Mouse (Mus musculus) ES-E14 (cell line): Measurements from ENCODE around the gene Traf3ip1. TPM values are rescaled to one million over a fixed set of nuclear protein-coding genes. Genes with fewer than 3 reads are reported as not detected.
"Not testable (repeated sequence)": the region's sequence is repeated elsewhere in the genome, so short reads cannot be mapped to it uniquely, and the experiment has no call there.

Source experiments
- DNase-seq: peaks from one replicate; pipeline ENCODE4 v3.0.0-alpha.2; 2013; ENCODE audit warnings: low read depth, low spot score
- H3K27ac ChIP-seq: 2 replicates; pipeline ENCODE4 v1.5.1; 2012; ENCODE audit warnings: low read depth, mild to moderate bottlenecking, low read length, moderate library complexity, mixed read lengths; ENCODE audit not compliant: poor library complexity, insufficient read depth, severe bottlenecking
- H3K36me3 ChIP-seq: 2 replicates; pipeline ENCODE4 v1.6.1; 2012; ENCODE audit warnings: mild to moderate bottlenecking, low read length, moderate library complexity, mixed read lengths; ENCODE audit not compliant: control insufficient read depth, poor library complexity, insufficient read depth, severe bottlenecking
- H3K4me1 ChIP-seq, 2 experiments: fragments of 150-350 bp in 1 of 2; sonication (generic) in 1 of 2; 2 replicates each; pipeline ENCODE4 v1.6.1; 2012; ENCODE audit warnings: low read length in 2 of 2, mild to moderate bottlenecking in 1 of 2, mixed read lengths in 1 of 2; ENCODE audit not compliant: control insufficient read depth in 2 of 2, insufficient read depth in 2 of 2, poor library complexity in 1 of 2
- H3K4me3 ChIP-seq, 2 experiments: fragments of 150-350 bp in 1 of 2; sonication (generic) in 1 of 2; 2 replicates each; pipeline ENCODE4 v1.5.1; 2012; ENCODE audit warnings: low read length in 2 of 2, low read depth in 1 of 2, mild to moderate bottlenecking in 1 of 2, mixed read lengths in 1 of 2; ENCODE audit not compliant: insufficient read depth in 1 of 2, poor library complexity in 1 of 2, severe bottlenecking in 1 of 2
- H3K9ac ChIP-seq: 2 replicates; pipeline ENCODE4 v1.6.1; 2012; ENCODE audit warnings: low read depth, mild to moderate bottlenecking, low read length, mixed read lengths; ENCODE audit not compliant: poor library complexity, insufficient read depth, severe bottlenecking
- H3K9me3 ChIP-seq: fragments of 150-350 bp; sonication (generic); 2 replicates; pipeline ENCODE4 v1.6.1; 2012; ENCODE audit warnings: low read depth, mild to moderate bottlenecking, low read length; ENCODE audit not compliant: control insufficient read depth, insufficient read depth
- CHD2 ChIP-seq: IDR thresholded peaks from 2 replicates; pipeline ENCODE4 v1.6.1; 2014; ENCODE audit warnings: mild to moderate bottlenecking, low read depth, low read length, inconsistent platforms
- HCFC1 ChIP-seq: IDR thresholded peaks from 2 replicates; pipeline ENCODE4 v1.6.1; 2012; ENCODE audit warnings: low read length, inconsistent platforms, borderline replicate concordance; ENCODE audit not compliant: insufficient read depth
- MAFK ChIP-seq: IDR thresholded peaks from 2 replicates; pipeline ENCODE4 v1.6.1; 2014; ENCODE audit warnings: mild to moderate bottlenecking, low read depth, low read length, inconsistent platforms; ENCODE audit not compliant: insufficient read depth
- ZC3H11A ChIP-seq: IDR thresholded peaks from 2 replicates; pipeline ENCODE4 v1.6.1; 2012; ENCODE audit warnings: low read depth, mild to moderate bottlenecking, inconsistent platforms, low read length, borderline replicate concordance
- ZNF384 ChIP-seq: IDR thresholded peaks from 2 replicates; pipeline ENCODE4 v1.6.1; 2012; ENCODE audit warnings: low read depth, low read length, inconsistent platforms
- in situ Hi-C, 2 experiments: fragments of 600-800 bp; cut with MboI; formaldehyde crosslinking; loops; one replicate each; pipeline ENCODE4 v1.15.1; 2025; ENCODE audit warnings: low sequenced_read_pairs in 2 of 2, inconsistent platforms in 1 of 2; ENCODE audit not compliant: unreplicated experiment in 2 of 2
- total RNA-seq: library from RNA; depleted of rRNA; stranded (reverse); fragments of 300-350 nt; gene quantifications from 2 replicates; pipeline ENCODE4 v1.2.3, GENCODE M21; 2012

Traf3ip1 gene
- total RNA-seq, 1 experiment: 7.9 TPM

DNA sequence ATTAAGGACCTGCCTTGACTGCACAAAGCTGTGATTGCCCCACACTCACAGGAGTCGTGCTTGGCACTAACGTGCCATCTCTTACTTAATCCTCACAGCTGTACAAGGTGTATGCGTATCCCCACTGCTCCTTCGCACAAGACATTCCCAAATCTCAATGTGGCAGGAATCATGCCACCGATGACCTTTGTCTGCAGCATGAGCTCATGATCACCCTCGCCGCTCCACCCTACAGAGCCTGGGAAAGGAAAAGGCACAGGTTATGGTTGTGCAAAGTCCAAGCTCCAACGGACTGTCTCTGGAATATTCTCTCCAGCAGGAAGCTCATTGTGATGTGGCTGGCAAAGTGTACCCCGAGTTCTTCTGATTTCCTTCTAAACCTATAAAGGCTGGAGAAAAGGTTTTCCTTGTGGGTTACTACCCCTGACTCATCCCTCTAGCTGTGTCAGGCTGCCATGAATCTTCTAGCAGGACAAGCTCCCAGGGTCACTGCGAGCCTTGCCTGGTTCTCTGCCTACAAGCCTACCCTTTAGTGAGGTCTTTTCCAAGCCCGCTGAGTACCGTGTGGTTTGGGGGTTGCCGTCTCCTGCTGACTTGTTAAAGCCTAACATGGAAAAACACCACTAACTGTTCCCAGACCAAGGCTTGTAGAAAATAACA, 31.0 kb upstream of the Traf3ip1 start:
- H3K36me3 ChIP-seq: no peaks in the 10 kb centered on the region
- H3K27ac ChIP-seq: no peak overlapping the region
- H3K9ac ChIP-seq: no peak overlapping the region
- TF ChIP-seq MAFK (no peak), ZC3H11A (no peak), CHD2 (no peak), HCFC1 (no peak), ZNF384 (no peak)
- in situ Hi-C loops: no loop called here
- H3K9me3 ChIP-seq: no peaks in the 10 kb centered on the region
- no peak overlapping the region for H3K4me3 ChIP-seq
- DNase-seq: no peak
- H3K4me1 ChIP-seq: no peaks in the 10 kb centered on the region; a peak in 1 of 4 replicates

GRCm38 (mm10) chr1:91464436-91464835, 30.0 kb upstream of the Traf3ip1 start:
- Histone ChIP-seq H3K4me3 (no peak overlapping the region), H3K36me3 (no peaks in the 10 kb centered on the region), H3K9me3 (no peaks in the 10 kb centered on the region), H3K27ac (no peak overlapping the region), H3K4me1 (no peaks in the 10 kb centered on the region), H3K9ac (no peak overlapping the region)
- DNase-seq: no peak
- TF ChIP-seq CHD2 (no peak), HCFC1 (no peak), MAFK (no peak), ZC3H11A (no peak), ZNF384 (no peak)
- in situ Hi-C loops: no loop called here

DNA sequence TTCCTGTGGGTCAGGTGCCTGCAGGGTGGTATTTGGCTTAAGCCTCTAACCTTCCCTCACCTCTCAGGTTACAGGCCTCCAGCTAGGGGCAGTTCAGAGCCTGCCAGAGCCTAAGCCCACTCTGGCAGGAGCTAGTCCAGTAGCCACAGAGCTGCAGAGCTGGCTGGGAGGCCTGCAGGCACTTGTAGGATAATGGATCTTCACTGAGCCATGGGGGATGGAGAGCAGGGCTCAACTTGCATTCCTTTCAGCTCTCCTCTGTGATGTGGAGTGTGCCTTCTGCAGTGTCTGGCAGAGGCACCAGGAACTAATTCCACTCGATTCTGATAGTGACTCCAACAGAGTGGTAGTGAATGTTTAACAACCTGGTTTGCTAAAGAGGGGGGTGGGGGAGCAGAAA, 29.2 kb upstream of the Traf3ip1 start:
- Histone ChIP-seq H3K9ac (no peak overlapping the region), H3K4me3 (no peak overlapping the region), H3K9me3 (no peaks in the 10 kb centered on the region), H3K4me1 (no peaks in the 10 kb centered on the region), H3K27ac (no peak overlapping the region), H3K36me3 (no peaks in the 10 kb centered on the region)
- TF ChIP-seq CHD2: no peak
- no peak for TF ChIP-seq HCFC1
- TF ChIP-seq MAFK: no peak
- no peak for TF ChIP-seq ZNF384
- no peak for TF ChIP-seq ZC3H11A
- in situ Hi-C loops: no loop called here
- no peak for DNase-seq

GRCm38 (mm10) chr1:91466186-91466585, 28.3 kb upstream of the Traf3ip1 start:
- H3K27ac ChIP-seq: no peak overlapping the region
- no peaks in the 10 kb centered on the region for H3K36me3 ChIP-seq
- no peak overlapping the region for H3K9ac ChIP-seq
- H3K4me3 ChIP-seq: no peak overlapping the region
- in situ Hi-C loops: no loop called here
- no peak for DNase-seq
- TF ChIP-seq ZC3H11A (no peak), ZNF384 (no peak), HCFC1 (no peak), MAFK (no peak), CHD2 (no peak)
- H3K9me3 ChIP-seq: no peaks in the 10 kb centered on the region
- no peaks in the 10 kb centered on the region for H3K4me1 ChIP-seq

DNA sequence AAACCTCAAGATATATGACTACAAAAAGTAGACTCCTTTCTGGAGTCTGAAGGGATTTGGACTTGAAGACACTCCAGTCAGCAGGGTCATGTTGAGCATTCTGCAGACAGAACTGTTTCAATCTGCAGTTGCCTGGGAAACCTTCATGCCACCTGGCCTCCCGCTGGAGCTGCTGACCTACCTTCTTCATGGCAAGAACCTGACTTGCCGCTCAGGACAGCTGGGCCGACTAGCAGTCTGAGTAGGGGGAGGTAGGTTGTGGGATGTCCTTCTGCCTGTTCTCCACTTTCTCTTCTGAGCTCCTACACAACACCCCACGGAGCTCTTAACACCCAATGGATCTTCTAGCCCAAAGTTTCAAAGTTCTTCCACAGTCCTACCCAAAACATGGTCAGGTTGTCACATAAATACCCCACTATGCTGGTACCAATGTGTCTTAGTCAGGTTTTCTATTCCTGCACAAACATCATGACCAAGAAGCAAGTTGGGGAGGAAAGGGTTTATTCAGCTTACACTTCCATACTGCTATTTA, 24.5 kb upstream of the Traf3ip1 start:
- Histone ChIP-seq H3K27ac (no peak overlapping the region), H3K9ac (no peak overlapping the region), H3K4me3 (no peak overlapping the region), H3K9me3 (no peaks in the 10 kb centered on the region), H3K4me1 (no peaks in the 10 kb centered on the region), H3K36me3 (no peaks in the 10 kb centered on the region)
- TF ChIP-seq HCFC1 (no peak), MAFK (no peak), ZNF384 (no peak), ZC3H11A (no peak), CHD2 (no peak)
- no peak for DNase-seq
- in situ Hi-C loops: no loop called here

DNA sequence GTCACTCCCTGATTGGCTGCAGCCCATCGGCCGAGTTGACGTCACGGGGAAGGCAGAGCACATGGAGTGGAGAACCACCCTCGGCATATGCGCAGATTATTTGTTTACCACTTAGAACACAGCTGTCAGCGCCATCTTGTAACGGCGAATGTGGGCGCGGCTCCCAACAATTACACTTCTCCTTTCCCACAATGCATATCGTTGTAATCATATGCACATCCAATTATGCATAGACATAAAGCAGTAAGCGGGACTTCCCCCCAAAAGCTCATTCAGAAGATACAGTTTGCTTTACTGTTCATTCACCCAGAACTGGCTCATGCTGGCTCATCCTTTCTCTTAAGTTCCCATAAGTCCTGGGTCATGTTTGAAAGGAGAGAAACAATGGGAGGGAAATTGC, 16.3 kb upstream of the Traf3ip1 start:
- DNase-seq, H3K27ac ChIP-seq, in situ Hi-C loops, H3K4me1 ChIP-seq, H3K4me3 ChIP-seq, H3K9me3 ChIP-seq, H3K9ac ChIP-seq, H3K36me3 ChIP-seq: not testable (repeated sequence)
